Mouse (Mus musculus) embryonic fibroblast, embryonic 13.5 days (primary cell): ENCODE data around the gene Ppfibp2.

Experiments used
- CTCF ChIP-seq: IDR thresholded peaks from 2 replicates; pipeline ENCODE4 v1.5.1; 2011; ENCODE audit warnings: mild to moderate bottlenecking, control low read depth, low read length, moderate library complexity, borderline replicate concordance; ENCODE audit not compliant: insufficient read depth
- POLR2A ChIP-seq: IDR thresholded peaks from 2 replicates; pipeline ENCODE4 v1.6.1; 2011; ENCODE audit warnings: low read depth, mild to moderate bottlenecking, control low read depth, low read length, moderate library complexity

GRCm38 (mm10) chr7:107745111-107745510, 150.1 kb downstream of the Ppfibp2 start:
- no peak for TF ChIP-seq CTCF
- TF ChIP-seq POLR2A, result no peak
